Mouse (Mus musculus): ENCODE results near the gene Depdc5. TPM values are rescaled to one million over a fixed set of nuclear protein-coding genes. Genes with fewer than 3 reads are reported as not detected.
"Not testable (repeated sequence)": the region's sequence is repeated elsewhere in the genome, so short reads cannot be mapped to it uniquely, and the experiment has no call there.

Gene Depdc5
- polyA plus RNA-seq, 1 experiment from 2014 or later = 37.4 TPM

DNA sequence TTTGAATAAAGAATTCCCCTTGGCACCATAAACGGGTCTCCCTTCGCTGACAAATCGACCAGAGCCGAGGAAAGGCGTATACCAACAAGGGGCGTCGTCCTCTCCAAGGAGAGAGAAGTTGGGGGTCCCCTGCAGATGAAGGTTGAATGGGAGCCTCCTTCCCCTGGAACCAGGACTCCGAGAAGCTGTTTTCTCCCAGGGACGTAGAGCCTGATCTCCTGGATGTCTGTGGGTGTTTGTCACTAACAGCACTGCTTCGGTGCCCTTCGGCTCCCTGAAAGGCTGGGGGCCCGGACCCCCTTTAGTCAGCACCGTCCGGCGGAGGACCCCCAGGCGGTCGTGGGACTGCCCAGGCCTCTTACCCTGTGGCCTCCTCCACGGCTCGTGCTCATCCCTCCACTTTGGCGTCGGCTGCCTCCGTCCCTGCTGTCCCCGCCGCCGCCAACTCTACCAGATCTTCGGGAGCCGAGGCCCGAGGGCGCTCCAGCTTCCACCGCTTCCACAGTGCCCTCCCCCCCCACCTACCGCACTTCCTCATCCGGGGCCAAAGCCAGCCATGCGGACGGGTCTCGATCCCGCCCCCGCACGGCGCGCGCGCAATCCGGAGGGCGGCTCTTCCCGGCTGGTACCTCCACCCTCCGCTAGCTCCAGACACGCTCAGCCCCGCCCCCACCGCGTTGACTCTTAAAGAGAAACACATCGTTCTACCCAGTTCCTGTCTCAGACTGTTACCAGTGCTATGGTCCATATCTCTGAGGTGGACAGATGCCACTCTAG lies 9.6 kb upstream of the Depdc5 start, which contains the start of gene Prr14l:
Gene Prr14l, minus strand, starts transcription at position 526 of the 777 bp plus-strand sequence.
- ATAC-seq (ENCODE audit: low FRiP score, low read depth) = peak; percentile 95
- under 1% methylated on average over 51 of the region's 51 CpGs for WGBS
- Histone ChIP-seq H3K36me3 (peaks cover 11% of the 10 kb centered on the region; the same call in 1 of the 2 replicates), H3K4me1 (peaks cover 19% of the 10 kb centered on the region), H3K9me3 (no peaks in the 10 kb centered on the region), H3K4me2 (replicated peaks) (peak within 1 kb of the TSS; percentile 72), H3K27ac (peak within 1 kb of the TSS; percentile 57), H3K4me3 (peak within 1 kb of the TSS; percentile 86), H3K27me3 (replicated peaks) (no peaks in the 10 kb centered on the region), H3K9ac (peak within 1 kb of the TSS; percentile 90)

DNA sequence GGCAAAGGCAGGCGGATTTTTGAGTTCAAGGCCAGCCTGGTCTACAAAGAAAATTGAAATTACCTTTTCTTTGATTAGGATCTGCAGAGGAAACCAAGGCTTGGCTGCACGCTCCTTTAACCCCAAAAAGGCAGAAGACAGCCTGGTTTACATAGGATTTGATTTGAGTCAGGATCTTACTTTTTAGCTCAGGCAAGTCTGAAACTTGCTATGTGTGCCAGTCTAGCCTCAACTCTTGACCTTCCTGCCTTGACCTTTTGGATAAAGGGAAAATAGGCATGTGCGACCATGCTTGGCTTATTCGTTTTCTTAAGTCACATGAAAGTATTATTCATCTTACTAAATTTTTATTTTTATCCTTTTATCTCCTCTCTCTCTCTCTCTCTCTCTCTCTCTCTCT lies 8.7 kb upstream of the Depdc5 start:
- Histone ChIP-seq H3K4me3 (no peak overlapping the region), H3K4me1 (peaks cover 19% of the 10 kb centered on the region), H3K27ac (no peak overlapping the region), H3K27me3 (replicated peaks) (no peaks in the 10 kb centered on the region), H3K4me2 (replicated peaks) (no peak overlapping the region), H3K9ac (no peak overlapping the region), H3K9me3 (no peaks in the 10 kb centered on the region), H3K36me3 (peaks cover 7% of the 10 kb centered on the region; the same call in 1 of the 2 replicates)
- ATAC-seq (ENCODE audit: low FRiP score, low read depth) = no peak
- 90% methylated on average over 4 of the region's 4 CpGs for WGBS

DNA sequence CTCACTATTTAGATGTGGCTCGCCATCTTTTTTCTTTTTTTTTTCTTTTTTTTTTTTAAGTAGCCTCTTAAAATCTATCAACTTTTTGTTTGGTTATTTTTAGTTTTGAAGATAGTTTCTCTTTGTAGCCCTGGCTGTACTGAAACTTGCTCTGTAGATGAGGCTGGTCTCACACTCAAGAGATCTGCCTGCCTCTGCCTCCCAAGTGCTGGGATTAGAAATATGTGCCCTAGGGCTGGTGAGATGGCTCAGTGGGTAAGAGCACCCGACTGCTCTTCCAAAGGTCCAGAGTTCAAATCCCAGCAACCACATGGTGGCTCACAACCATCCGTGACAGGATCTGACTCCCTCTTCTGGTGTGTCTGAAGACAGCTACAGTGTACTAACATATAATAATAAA lies 8.2 kb upstream of the Depdc5 start:
- H3K36me3 ChIP-seq; ATAC-seq (ENCODE audit: low FRiP score, low read depth); H3K27ac ChIP-seq; H3K27me3 ChIP-seq (replicated peaks); H3K9ac ChIP-seq; H3K4me2 ChIP-seq (replicated peaks); H3K9me3 ChIP-seq; H3K4me3 ChIP-seq: not testable (repeated sequence)
- H3K4me1 ChIP-seq = peaks cover 19% of the 10 kb centered on the region
- WGBS = 94% methylated on average over 3 of the region's 3 CpGs

DNA sequence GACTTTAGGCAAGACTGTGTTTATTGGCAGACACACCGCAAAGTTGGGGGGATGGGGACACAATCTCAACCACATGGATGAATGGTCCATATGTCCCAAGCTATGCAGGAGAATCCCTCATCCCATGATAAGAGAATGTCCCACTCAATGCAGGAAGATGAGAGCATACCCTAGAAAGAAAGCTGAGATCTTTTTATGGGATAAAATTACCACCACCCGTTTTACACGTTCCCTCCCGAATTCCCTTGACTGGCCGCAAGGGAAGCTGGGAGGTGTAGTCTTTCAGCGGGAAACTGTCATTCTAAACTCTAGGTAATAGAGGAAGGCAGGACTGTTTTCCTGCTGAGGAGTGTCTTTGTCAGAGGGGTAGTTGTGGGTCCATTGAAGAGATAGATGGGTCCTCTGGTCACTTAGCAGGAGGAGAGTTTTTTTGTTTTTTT lies 5.7 kb upstream of the Depdc5 start:
- Histone ChIP-seq H3K36me3 (no peaks in the 10 kb centered on the region), H3K27me3 (replicated peaks) (no peaks in the 10 kb centered on the region), H3K4me3 (peak overlapping the region; percentile 43), H3K27ac (no peak overlapping the region), H3K4me1 (peaks cover 8% of the 10 kb centered on the region), H3K4me2 (replicated peaks) (peak overlapping the region; percentile 63), H3K9ac (peak overlapping the region; percentile 45), H3K9me3 (no peaks in the 10 kb centered on the region)
- 3% methylated on average over 6 of the region's 6 CpGs for WGBS
- ATAC-seq (ENCODE audit: low FRiP score, low read depth) = no peak

DNA sequence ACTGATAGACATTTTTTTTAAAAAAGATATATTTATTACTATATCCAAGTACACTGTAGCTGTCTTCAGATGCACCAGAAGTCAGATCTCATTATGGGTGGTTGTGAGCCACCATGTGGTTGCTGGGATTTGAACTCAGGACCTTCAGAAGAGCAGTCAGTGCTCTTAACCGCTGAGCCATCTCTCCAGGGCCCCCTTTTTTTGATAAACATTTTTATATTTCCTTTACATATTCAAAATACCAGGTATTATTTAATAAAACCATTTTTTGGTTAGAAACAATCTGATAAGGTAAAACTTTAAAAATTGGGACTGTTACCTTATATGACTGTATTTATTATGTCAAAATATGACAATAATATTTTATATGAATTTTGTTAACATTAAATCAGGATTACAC lies 2.4 kb upstream of the Depdc5 start:
- 84% methylated on average over 1 of the region's 1 CpGs for WGBS
- no peaks in the 10 kb centered on the region for H3K9me3 ChIP-seq
- H3K27me3 ChIP-seq (replicated peaks) = no peaks in the 10 kb centered on the region
- no peak overlapping the region for H3K27ac ChIP-seq
- H3K9ac ChIP-seq = no peak overlapping the region
- no peak for ATAC-seq (ENCODE audit: low FRiP score, low read depth)
- H3K36me3 ChIP-seq = no peaks in the 10 kb centered on the region
- H3K4me2 ChIP-seq (replicated peaks) = no peak overlapping the region
- H3K4me3 ChIP-seq = no peak overlapping the region
- peaks cover 11% of the 10 kb centered on the region; the same call in 1 of the 2 replicates for H3K4me1 ChIP-seq

DNA sequence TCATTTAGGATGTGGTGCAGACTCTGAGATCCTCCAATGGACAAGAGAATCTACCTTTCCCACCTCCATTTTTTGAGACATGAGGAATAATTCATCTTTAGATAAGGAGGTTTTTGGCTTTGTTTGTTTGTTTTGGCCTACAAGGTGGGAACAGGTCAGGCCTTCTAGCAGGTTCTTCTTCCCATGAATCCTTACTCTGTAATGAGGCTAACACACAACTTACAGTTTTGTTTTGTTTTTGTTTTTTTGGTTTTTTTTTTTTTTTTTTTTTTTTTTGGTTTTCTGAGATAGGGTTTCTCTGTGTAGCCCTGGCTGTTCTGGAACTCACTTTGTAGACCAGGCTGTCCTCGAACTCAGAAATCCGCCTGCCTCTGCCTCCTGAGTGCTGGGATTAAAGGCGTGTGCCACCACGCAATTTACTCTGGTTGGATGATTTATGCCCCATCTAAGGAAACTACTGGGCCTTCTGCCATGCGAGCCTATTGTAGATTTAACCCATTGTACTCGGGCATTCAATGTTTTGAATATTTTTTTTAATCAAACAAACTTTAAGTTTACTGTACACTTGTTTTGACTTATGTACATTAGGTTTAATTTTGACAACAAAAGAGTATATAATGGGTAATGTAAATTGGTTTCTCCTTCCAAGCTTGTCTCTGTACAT lies 900 bp upstream of the Depdc5 start:
- Histone ChIP-seq H3K4me2 (replicated peaks) (peak overlapping the region; percentile 76), H3K36me3 (peaks cover 7% of the 10 kb centered on the region; the same call in 1 of the 2 replicates), H3K4me1 (peaks cover 11% of the 10 kb centered on the region; the same call in 1 of the 2 replicates), H3K27ac (no peak overlapping the region), H3K9me3 (no peaks in the 10 kb centered on the region), H3K4me3 (no peak overlapping the region), H3K9ac (no peak overlapping the region), H3K27me3 (replicated peaks) (no peaks in the 10 kb centered on the region)
- WGBS = 70% methylated on average over 6 of the region's 6 CpGs
- ATAC-seq (ENCODE audit: low FRiP score, low read depth) = no peak

DNA sequence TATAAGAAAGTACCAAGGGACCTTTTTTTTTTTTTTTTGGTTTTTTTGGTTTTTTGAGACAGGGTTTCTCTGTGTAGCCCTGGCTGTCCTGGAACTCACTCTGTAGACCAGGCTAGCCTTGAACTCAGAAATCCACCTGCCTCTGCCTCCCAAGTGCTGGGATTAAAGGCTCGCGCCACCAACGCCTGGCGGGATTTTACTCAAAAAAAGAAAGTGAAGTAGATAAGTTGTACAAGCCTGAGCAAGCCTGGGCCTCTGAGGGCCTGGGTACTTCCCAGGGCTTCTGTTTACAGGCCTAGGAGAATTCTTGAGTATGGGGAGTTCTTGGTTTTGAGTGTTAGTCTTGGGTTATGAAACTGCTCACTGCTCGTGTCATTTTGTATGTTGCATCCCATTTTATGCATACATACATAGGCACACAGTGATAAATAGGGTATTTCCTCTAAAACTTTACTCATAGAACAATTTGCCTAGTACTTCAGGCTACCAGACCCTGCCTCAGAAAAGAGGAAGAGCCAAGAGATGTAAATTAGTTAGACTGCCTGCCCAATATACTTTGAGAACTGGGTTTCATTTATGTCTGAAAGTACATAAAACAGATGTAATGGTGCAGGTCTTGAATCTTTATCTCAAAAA lies 6.0 kb downstream of the Depdc5 start:
- H3K4me2 ChIP-seq (replicated peaks) = no peak overlapping the region
- H3K4me3 ChIP-seq = no peak overlapping the region
- H3K9ac ChIP-seq = no peak overlapping the region
- no peak overlapping the region for H3K27ac ChIP-seq
- no peaks in the 10 kb centered on the region for H3K27me3 ChIP-seq (replicated peaks)
- peaks cover 31% of the 10 kb centered on the region for H3K36me3 ChIP-seq
- no peak for ATAC-seq (ENCODE audit: low FRiP score, low read depth)
- 98% methylated on average over 5 of the region's 5 CpGs for WGBS
- no peaks in the 10 kb centered on the region for H3K9me3 ChIP-seq
- H3K4me1 ChIP-seq = 0 out of 2 replicates have a peak, but pooled peaks cover 3% of the 10 kb centered on the region

DNA sequence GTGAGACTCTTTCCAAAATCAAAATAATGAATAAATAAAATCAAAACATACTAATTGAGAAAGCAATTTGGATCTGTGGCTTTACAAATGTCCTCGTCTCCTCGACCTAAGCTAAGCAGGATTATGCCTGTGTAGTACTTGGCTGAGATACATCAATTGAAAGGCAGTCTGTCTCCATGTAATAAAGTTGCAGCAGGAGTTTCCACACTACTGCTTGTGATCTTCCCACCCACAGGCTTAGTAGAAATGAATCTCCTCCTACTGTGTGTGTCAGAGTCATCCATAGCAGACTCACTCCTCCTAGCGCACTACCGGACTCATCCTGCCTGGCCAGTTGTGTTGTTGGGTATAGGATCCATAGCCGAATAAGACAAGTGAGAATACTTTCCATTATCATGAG lies 8.8 kb downstream of the Depdc5 start:
- peaks cover 34% of the 10 kb centered on the region for H3K36me3 ChIP-seq

DNA sequence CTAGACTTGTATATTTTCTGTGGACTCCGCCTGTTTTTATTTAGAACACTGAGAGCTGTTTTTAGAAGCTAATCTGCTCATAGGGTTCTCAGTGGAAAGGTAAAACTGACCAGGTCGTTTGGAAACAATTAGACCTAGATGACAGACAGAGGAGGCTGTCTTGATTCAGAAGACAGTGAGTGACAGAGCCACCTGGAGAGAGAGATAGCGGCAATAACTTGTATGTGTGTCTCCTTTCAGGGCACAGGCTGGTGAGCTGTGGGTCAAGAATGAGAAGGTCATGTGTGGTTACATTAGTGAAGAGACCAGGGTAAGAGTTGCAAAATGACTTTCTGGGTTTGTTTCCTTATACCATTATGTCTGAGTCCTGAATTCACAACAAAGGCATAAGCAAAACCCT lies 23.2 kb downstream of the Depdc5 start:
- Histone ChIP-seq H3K27ac (no peak overlapping the region), H3K4me1 (no peaks in the 10 kb centered on the region), H3K4me3 (no peak overlapping the region), H3K4me2 (replicated peaks) (no peak overlapping the region), H3K36me3 (peaks cover 49% of the 10 kb centered on the region), H3K27me3 (replicated peaks) (no peaks in the 10 kb centered on the region), H3K9ac (no peak overlapping the region), H3K9me3 (no peaks in the 10 kb centered on the region)
- 79% methylated on average over 3 of the region's 3 CpGs for WGBS
- no peak for ATAC-seq (ENCODE audit: low FRiP score, low read depth)

More for the DNA sequence above, 8.8 kb downstream of the Depdc5 start:
- no peaks in the 10 kb centered on the region for H3K9me3 ChIP-seq
- no peak overlapping the region for H3K27ac ChIP-seq
- no peak overlapping the region for H3K4me2 ChIP-seq (replicated peaks)
- no peaks in the 10 kb centered on the region for H3K4me1 ChIP-seq
- no peaks in the 10 kb centered on the region for H3K27me3 ChIP-seq (replicated peaks)
- 95% methylated on average over 5 of the region's 5 CpGs for WGBS
- no peak overlapping the region for H3K4me3 ChIP-seq
- no peak for ATAC-seq (ENCODE audit: low FRiP score, low read depth)
- H3K9ac ChIP-seq = no peak overlapping the region

DNA sequence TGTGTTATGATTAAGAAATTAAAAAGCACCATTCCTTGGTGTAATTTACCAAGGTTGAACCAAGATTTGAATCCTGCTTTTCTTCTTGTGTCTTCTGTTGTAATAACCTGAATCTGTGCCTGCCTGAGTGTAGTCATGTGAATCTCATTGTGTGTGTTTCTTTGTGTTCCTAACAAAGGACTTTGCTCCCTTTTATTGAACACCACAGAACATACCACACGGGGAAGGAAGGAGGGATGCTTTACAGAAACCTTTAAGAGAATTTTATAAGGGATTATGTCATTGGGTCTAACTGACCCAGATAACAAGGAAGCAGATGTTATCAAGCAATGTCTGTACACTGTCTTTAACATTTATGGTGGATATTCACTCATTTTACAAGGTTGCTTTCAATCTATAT lies 44.0 kb downstream of the Depdc5 start:
- Histone ChIP-seq H3K9me3 (no peaks in the 10 kb centered on the region), H3K4me2 (replicated peaks) (no peak overlapping the region), H3K27ac (no peak overlapping the region), H3K9ac (no peak overlapping the region), H3K4me1 (no peaks in the 10 kb centered on the region), H3K36me3 (peaks cover 41% of the 10 kb centered on the region), H3K27me3 (replicated peaks) (no peaks in the 10 kb centered on the region), H3K4me3 (no peak overlapping the region)
- 29% methylated on average over 1 of the region's 1 CpGs for WGBS
- ATAC-seq (ENCODE audit: low FRiP score, low read depth) = no peak

DNA sequence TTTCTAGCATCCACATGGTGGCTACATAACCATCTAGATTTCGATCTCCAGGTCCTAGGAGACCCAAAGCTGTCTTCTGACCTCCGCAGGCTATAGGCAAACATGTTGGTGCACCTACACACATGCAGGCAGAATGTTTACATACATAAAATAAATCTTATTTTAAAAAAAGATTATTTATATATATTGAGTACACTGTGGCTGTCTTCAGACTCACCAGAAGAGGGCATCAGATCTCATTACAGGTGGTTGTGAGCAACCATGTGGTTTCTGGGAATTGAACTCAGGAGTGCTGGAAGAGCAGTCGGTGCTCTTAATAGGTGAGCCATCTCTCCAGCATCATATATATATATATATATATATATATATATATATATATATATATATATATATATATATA lies 50.6 kb downstream of the Depdc5 start:
- Histone ChIP-seq H3K4me1 (no peaks in the 10 kb centered on the region), H3K9ac (no peak overlapping the region), H3K4me2 (replicated peaks) (no peak overlapping the region), H3K27me3 (replicated peaks) (no peaks in the 10 kb centered on the region), H3K9me3 (no peaks in the 10 kb centered on the region), H3K36me3 (peaks cover 35% of the 10 kb centered on the region), H3K4me3 (no peak overlapping the region), H3K27ac (no peak overlapping the region)
- 89% methylated on average over 3 of the region's 3 CpGs for WGBS
- ATAC-seq (ENCODE audit: low FRiP score, low read depth) = no peak

DNA sequence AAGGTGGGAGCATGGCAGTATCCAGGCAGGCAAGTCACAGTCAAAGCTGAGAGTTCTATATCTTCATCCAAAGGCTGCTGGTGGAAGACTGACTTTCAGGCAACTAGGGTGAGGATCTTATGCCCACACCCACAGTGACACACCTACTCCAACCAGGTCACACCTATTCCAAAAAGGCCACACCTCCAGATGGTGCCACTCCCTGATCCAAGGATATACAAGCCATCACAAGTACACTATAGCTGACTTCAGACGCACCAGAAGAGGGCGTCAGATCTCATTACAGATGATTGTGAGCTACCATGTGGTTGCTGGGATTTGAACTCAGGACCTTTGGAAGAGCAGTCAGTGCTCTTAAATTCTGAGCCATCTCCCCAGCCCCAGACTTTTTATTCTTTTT lies 55.8 kb downstream of the Depdc5 start:
- H3K27me3 ChIP-seq (replicated peaks); ATAC-seq (ENCODE audit: low FRiP score, low read depth); H3K4me3 ChIP-seq; H3K27ac ChIP-seq; H3K9me3 ChIP-seq; H3K4me1 ChIP-seq; H3K9ac ChIP-seq; H3K4me2 ChIP-seq (replicated peaks): not testable (repeated sequence)
- WGBS = 90% methylated on average over 2 of the region's 2 CpGs
- peaks cover 48% of the 10 kb centered on the region for H3K36me3 ChIP-seq
